Mouse (Mus musculus) C2C12 (cell line): ENCODE data around the gene Rps3.

Experiments used
- CEBPB ChIP-seq: IDR thresholded peaks from one replicate; pipeline ENCODE4 v1.6.1; 2011; ENCODE audit warnings: low read depth, mild to moderate bottlenecking, control low read depth, moderate library complexity
- CTCF ChIP-seq: IDR thresholded peaks from one replicate; pipeline ENCODE4 v1.5.1; 2011; ENCODE audit not compliant: control insufficient read depth, insufficient read depth, insufficient read length
- MAX ChIP-seq: IDR thresholded peaks from one replicate; pipeline ENCODE4 v1.6.1; 2011; ENCODE audit warnings: mild to moderate bottlenecking, control low read depth

DNA sequence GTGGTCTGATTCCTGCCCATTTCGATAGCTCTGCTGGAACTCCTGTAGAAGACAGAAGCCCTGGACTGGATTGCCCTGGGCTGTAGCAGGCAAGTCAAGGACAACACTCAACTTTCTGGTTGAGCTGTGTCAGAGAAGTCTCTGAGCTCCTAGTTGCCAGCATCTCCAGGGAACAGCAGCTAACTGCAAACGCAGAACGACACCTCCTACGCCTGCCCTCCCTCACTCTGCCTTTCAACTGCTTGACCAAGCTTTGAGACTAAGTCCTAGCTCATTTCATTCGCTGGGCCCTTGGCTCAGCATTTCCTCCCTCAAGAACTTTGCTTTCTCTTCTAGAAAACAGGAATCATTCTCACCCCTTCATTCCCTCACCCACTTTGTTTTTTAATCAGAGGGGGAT is 45.9 kb upstream of the Rps3 start:
- TF ChIP-seq CTCF (no peak), MAX (no peak), CEBPB (no peak)
